Mouse (Mus musculus) right cerebral cortex, postnatal 25 days (tissue): ENCODE data around the gene Mien1.

Experiments used
- DNase-seq: peaks from one replicate; pipeline ENCODE4 v3.0.0; 2022

Mien1 gene

DNA sequence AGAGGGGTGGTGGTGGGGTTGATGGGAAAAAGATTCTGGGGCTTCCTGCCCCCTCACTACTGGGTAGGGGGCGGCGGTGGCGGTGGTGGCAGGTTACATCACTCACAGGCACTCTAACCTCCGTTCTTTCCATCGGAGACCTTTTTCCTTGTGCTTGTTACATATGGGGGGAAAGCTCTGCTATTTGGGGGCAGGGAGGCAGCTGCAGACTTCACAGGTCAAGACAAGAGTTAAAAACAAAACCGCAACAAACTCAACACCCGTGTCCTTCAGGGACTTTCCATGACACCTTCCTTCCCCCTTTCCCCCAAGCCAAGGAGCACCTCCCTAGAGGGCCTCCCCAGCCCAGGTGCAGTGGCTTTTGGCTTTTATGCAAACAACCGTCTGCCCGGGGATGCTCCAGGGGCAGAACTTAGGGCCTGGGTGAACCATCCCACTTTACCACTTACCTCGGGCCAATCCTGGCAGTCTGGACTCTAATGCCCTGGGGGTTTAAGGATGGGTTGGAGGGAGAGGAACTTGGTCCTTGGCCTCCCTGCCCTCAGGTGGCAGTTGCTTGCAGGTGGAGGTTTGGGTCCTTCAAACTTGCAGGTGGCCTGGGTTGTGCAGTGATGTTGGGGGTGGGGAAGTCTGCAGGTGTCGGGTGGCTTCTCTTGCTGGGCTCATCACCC is 20.4 kb upstream of the Mien1 start:
- DNase-seq: no peak

DNA sequence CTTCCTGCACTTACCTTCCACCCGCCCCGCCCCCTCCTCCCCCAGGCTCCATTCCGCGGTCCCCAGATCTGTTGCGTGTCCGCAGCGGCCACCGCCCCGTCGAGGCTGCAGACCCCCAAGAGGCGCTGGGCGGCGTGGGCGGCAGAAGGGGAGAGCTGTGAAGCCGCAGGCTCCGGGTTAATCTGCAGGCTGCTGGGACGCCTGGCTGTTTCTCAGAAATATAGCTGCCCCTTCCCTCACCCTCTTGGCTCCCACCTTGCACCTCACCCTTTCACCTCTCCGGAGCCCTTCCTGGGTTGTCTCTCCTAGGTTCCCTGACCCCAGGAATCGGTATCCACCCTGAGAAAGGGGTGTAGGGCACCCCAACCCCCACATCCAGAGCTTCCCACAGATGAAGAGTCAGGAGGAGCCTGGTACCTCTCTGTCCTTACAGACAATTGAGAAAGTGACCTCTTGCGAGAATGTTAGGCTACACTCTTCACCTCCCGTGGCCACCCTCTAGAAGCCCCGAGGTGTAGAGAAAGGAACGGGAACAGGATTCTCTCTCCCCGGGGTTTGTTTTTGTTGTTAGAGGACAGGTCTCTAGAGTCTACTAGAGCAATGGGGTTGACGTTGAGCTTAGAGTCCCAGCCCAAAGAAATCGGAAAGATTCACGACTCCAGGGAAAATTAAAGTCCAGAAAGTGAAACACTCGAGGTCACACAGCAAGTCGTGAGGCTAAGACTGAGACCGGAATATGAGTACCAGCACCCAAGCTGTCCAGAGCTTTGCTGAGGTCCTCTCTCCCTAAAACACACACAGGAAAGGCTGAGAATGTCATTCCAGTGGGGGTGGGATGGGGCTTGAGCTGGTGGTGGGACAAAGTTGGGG is 19.6 kb upstream of the Mien1 start:
- DNase-seq: no peak

DNA sequence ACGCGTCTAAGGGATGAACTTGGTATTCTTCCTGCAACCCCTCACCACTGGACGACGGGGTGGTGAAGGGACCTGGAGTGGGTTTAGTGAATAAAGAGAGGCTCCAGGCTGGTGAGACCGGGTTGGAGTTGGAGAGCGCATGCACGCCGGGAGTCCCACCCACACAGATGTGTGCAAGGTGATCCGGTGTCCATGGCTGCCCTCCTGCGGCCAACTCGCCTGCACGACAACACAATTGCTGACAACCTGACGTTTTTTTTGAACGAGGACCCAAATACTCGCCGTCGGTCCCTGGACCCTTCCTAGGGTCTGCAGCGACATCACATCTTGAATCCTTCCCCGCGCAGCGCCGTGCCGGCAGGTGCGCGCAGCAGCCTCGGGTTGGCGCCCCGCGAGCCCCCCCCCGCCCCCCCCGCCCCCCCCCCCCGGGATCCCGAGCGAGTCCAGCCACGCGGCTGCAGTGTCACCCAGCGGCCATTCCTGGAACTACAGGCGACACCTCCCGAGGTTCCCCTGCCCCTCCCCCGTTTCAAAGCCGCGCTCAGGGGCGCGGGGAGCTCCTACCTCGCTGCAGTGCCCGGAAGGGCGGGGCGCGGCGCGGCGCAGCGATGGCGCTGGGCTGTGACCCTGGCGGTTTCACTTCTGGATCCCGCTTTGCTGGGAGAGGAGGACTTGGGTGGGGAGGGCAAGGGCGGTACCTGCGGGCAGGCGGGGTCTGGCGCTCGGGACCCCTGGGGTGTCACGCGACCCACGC is 18.8 kb upstream of the Mien1 start:
- DNase-seq: peak; percentile 76

DNA sequence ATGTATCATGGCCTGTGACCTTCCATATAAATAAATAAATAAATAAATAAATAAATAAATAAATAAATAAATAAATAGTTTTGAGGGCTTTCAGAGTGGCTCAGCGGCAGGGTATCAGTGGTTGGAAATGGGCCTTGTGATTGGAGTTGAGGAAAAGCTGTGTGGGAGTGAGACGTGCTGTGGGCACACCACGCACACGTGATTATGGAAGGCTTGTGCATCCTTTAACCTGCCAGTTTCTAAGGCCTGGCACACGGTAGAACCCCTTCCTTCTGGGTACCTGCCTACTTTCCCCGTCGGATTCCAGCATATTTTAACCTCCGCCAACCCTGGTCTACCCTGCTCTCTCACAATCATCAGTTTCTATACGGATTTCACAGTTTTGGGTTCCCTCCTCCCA is 18.2 kb upstream of the Mien1 start:
- no peak for DNase-seq

DNA sequence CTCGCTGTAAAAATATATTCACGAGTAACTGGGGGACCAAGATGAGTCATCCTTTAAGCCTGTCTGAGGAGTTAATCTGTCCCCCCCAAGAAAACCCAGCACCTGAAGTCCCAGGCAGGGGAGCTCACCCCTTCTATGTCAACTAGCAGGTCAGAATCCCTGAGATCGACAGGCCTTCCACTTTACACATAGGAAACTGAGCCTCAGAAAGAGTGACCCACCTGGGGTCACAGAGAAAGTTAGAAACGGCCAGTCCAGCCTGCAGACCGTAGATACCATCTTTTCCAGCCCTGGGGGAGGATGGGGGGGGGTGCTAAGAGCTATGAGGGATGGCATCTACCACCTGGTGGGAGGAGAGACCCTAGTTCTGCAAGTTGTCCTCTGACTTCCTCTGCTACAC is 17.8 kb upstream of the Mien1 start:
- DNase-seq: no peak

DNA sequence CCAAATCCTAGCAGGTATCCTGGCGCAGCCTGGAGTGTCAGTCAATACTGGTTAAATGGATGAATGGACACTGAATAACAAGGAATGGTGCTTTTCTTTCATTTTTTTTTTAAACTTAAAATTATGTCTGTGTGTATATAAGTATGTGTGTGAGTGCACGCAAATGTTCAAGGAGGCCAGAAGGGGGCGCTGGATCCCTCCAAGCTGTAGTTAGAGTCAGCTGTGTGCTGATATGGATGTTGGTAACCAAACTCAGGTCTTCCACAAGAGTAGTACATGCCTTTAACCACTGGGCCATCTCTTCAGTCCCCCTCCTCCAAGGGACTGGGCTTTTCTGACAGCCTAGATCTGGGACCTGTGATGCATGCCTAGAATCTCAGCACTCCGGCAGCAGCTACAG is 16.7 kb upstream of the Mien1 start:
- DNase-seq: no peak

DNA sequence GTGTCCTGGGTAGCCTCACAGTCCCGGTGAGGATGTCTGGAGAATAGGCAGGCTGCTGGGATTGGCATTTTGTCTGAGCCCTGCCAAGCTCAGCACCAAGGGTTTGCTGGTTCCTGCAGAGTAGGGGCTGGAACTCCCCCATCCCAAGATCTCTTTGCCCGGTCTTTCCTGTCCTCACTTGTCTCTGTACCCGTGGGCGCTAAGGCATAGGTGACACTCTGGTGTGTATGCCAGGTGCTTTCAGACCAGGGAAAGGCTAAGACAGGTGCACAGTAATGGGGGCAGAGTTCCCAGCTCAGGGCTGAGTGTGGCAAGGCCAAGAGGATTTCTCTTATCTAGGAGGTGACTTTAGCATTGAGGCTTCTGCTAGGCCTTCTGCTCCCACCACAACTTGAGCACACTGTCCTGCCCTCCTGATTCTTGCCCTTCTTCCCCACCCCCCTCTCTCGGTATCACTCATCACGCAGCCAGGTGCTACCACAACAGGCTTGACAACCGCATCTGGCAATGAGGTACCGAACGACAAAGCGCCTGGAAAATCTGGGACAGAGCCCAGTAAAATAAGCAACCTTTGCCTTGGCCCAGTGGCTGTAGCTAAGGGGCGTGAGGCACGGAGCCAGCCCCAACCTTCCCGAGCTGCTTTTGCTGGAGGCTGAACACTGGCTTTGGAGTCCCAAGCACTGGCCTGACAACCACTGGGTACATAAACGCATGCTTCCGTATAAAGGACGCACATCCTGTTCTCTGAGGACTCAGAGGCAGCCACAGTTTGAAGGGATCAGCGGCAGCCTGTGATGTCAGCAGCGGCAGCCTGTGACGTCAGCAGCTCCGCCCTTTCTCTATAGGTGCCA is 11.4 kb upstream of the Mien1 start:
- DNase-seq: no peak

DNA sequence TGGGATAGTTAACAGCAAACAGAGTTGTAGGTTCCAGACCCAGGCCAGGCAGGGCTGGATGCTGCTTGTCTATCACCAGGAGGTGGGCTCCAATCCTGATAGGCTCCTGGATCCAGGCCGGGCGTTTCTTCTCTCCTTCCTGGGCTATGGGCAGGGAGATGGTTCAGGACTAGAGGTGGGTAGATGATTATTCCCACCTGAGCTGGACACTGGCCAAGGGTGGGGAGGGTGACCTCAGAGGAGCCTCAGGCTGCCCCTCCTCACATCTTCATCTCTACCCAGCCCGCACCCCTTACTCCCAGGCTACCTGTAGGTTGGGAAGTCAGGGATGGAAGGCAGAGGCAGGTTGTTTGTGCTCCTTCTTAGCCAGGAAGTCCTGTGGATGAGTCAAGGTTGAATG is 10.6 kb upstream of the Mien1 start:
- DNase-seq: no peak

DNA sequence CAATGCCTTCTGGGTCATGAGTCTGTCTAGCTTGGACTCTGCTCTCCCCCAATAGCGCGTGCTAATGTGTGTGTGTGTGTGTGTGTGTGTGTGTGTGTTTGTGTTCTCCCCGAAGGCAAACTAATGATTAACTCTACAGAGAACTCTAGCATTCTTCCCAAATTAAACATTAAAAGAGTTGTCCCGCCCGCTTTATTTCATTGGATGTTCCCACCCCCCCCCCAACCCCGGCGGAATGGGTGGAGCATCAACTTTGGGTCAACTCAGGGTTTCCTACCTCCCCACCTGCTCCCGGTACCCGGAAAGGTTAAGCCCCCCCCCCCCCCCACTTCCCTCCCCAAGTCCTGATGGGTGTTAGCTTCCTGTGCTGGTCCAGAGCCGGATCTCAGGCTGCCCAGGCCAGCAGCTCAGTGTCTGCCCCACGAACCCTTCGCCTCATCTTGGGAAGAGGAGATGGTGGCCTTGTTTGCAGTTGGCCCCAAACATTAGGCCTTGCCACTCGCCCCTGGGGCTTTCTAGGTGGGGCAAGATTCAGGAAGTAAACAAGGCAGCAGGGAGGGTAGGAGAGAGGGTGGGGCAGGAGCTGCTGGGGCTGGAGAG is 9.5 kb upstream of the Mien1 start:
- DNase-seq: no peak

DNA sequence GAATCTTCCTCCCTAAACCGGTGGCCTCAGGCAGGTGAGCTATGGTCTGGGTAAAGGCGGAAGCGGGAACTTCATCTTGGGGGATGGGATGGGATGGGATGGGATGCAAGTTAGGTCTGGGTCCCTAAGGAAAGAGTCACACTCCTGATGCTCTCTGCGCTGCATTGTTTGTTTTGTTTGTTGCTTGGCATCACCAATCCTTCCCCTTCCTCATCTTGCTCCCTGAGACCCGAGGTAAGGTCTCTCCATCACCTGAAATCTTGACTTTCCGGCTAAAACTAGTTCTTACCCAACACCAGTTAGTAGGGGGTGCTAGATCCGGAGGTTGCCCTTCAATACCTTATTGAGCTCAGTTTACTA is 8.7 kb upstream of the Mien1 start:
- DNase-seq: no peak

DNA sequence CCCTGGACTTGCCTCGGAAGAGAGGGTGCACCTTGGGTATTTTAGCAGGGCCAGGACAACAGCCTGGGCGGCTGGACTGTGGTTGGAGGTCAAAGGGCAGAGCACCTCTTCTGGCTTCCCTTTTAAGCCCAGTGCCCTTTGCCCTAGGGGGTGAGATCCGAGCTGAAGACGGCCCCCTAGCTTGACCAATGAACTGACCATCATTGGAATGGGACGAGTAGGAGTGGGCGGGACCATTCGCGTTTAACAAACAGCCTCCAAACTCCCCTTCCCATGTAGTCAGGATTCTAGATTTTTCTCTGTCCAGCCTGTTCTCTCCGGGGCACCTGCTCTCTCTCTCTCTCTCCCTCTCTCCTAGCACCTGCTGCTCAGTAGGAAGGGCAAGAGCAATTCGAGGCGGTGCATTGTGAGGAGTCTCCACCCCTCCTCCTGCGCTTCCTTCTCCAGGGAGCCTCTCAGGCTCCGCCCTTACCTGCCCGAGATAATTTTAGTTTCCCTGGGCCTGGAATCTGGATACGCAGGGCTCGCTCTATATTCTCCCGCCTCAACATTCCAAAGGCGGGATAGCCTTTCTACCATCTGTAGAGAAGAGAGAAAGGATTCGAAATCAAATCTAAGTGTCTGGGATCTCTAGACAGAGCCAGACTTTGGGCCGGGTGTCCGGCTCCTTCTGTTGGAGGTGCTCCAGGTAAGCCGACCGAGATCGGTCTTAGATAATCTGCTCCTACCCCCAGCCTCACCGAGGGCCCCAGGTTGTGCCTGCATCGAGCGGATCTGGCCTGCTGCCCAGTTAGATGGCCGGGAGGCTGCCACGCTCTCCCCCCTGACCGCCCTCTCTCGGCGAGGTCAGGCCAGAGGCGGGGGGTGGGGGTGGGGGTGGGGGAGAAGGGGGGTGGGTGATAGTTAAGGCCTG is 8.0 kb upstream of the Mien1 start:
- DNase-seq: no peak

DNA sequence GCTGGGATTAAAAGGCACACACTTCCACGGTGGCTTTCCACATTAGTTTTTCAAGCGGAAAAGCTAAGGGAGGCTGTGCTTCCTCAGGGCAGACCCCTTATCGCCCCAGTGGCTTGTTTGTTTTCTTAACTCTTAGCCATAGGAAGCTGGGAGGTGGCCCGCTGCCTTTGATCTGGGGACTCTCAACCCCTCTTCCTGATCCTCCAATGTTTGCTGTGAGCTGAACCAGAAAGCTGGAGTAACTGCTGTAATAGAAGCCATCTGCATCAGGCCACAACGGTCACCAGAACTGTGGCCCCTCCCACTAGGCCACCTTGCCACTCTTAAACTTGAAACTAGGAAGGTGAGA is 7.4 kb upstream of the Mien1 start, which contains the start of gene Grb7:
Grb7 (plus strand) TSS at position 182 of the 349 bp plus-strand sequence.
- DNase-seq: no peak

DNA sequence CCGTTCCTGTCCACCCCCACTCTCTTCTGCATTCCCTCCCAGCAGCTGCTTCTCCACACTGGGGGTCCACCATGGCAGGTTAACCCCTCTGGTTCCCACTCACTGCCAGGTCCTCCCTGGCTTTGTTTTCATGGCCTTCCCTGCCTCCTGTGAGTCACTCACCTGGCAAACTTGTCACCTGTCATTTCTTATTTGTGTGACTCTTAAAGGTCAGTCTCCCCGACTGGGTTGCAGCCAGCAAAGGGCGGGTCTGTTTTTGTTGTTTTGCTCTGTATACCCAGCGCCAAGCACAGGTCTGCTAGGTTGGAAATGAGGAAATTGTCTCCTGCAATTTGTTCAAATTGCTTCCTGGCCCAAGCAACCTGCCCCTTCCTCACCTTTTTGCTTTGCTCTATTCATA is 6.9 kb upstream of the Mien1 start:
- DNase-seq: no peak

DNA sequence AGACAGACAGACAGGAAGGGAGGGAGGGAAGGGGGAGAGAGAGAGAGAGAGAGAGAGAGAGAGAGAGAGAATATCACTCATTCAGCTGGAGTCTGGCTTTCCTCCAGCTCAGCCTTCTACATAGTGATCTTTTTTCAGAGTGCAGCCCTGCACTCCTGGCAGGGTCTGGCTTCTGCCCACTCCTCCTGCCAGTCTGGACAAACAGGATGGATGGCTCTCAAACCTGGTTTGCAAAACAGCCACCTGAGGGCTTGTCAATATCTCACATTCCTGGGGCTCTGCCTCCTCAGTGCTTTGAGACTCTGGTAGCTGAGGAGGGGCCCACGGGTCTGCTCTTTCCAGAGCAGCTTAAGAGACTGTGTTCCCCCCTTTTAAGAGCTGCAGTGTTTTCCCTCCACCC is 6.4 kb upstream of the Mien1 start:
- no peak for DNase-seq

DNA sequence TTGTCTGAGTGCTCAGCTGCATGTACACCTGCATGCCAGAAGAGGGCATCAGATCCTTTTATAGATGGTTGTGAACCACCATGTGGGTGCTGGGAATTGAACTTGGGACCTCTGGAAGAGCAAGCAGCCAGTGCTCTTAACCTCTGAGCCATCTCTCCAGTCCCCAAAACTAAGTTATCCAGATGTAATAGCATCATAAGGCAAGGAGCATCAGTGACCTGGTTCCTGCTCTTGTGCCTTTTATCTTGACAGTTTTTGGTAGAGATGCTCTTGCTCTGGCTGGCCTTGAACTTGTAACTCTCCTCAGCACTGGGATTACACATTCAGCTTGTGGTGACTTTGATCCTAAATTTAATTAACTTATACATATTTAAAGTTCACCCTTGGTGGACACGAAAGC is 4.9 kb upstream of the Mien1 start:
- DNase-seq: no peak

DNA sequence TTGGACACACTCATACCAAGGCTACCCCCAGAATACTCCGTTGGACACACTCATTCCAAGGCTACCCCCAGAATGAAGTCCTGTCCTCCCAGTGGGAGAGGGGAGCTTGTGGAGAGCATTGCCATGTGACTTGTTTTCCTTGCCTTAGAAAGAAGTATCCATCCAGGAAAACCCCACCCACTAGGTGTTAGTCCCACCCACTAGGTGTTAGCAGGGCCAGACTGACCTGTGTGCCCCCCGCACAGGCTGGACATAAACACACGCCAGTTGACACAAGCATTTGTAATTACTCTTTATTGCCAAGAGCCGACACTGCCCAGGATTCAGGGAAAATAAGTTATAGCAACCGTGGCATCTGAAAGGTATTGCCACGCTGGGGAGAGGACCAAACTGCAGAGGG is 1.4 kb downstream of the Mien1 start:
- DNase-seq: no peak

DNA sequence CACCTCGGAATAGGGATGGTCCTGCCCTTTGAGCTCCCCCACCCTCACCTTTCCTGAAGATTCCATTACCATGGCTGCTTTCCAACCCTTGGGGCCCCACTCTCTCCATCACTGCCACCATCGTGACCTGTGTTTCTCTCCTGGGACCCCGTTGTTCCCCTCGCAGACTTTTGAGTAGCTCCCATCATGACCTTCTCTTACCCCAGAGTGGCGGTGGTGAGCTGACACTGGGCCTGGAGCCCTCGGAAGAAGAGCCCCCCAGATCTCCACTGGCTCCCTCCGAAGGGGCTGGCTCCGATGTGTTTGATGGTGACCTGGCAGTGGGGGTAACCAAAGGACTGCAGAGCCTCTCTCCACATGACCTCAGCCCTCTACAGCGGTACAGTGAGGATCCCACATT is 3.1 kb downstream of the Mien1 start:
- DNase-seq: no peak

DNA sequence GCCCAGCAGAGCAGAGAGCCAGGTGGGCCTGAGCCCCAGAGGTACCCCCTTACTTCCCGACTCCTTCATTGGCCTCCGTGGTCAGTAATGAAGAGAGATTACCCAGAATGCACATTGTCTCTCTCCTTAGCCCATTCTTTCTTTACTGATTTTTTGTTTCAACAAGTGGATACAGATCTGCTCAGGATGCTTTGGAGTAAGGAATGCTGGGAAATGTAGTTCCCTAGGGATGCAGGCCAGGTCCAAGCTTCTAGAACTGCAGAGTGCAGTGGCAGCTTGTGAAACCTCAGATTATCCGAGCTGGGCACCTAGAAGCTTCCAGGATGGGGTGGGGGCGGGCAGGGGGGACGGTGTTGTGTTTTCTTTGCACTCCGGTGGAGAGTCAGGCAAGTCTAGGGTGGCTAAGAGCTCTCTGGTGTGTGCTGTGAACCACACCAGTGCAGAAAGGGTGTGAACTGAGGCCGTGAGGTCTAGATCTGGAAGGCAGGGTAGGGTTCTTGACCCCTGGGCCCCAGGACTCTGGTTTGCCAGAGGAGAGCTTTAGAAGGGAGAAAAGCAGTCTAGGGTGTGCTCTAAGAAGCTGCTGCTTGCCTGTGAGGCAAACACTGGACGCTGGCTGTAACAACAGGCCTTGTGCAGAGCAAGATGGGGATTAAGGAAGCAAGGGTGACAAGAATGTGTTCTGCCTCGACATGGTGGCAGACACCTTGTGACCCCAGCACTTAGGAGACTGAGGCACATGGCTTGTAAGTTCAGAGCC is 6.9 kb downstream of the Mien1 start:
- DNase-seq: no peak

DNA sequence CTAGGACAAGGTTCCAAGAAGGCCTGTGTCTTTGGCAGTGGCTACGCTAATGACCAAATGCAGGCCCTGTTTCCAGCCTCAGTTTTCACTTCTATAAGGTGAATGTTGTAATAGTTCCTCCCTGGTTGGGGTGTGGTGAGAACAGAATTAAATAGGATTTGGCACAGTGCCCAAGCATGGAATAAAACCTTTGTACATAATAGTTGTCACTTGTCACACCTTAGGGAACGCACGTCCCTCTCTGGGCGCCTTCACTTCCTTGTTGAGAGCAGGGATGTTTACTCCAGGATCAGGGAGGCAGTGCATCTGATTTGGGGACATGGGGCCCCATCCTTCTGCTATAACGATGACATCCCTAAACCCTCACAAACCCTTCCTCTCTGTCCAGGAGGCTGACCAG is 10.4 kb downstream of the Mien1 start:
- no peak for DNase-seq

DNA sequence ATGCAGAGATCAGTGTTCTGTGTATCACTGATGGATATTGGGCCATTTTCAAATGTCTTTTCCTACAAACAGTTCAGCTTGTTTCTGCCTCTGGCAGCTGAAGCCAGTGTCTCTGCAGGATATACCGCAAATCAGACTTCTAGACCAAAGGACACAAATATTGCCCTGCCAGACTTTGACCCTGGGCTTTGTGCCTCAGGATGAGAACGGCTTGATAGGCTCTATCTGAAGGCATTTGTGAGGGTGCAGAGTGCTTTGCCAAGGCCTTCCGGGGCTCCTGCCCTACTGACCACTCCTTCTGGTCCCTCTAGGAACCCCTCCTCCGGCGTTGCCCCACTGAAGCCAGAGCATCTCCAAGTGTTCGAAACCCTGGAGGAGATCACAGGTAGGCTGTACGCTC is 12.2 kb downstream of the Mien1 start:
- DNase-seq: no peak
